9 mouse cellular contexts compared by ENCODE assay signal in genomic region chr14:49783866-49784265, GRCm38 (mm10). TPM values are rescaled to one million over a fixed set of nuclear protein-coding genes. Genes with fewer than 3 reads are reported as not detected.
DNase-seq lines count a peak whose midpoint lies in the region; ATAC-seq lines count a peak whose summit lies in the region.
"Had no signal": no experiment of that assay in that cellular context is flagged by ENCODE, and none has a peak within 500 bp of the region (broad histone marks: within the 10 kb centered on the region; RNA-seq: fewer than 3 reads in every experiment).

No protein-coding gene starts in this region.

- H3K27ac ChIP-seq in kidney, embryonic 16.5 days (ENCODE audit: low read length), result no peak overlapping the region
- H3K27ac ChIP-seq in forebrain, embryonic 13.5 days, result no peak overlapping the region
- H3K27ac ChIP-seq in intestine, embryonic 16.5 days (ENCODE audit: low read length), result no peak overlapping the region
- no peak overlapping the region for H3K27ac ChIP-seq in neural tube, embryonic 15.5 days (replicated peaks)

- no peak for DNase-seq in kidney, adult 9 months
- no peak for DNase-seq in frontal cortex, postnatal 36 days (ENCODE audit: low spot score in 2 of 2)
- no peak for DNase-seq in left cerebral cortex, adult 11 months (ENCODE audit: low spot score)
- DNase-seq: thymus, postnatal 14 days had no signal

- H3K9me3 ChIP-seq in kidney, embryonic 16.5 days (ENCODE audit: low read length), result no peaks in the 10 kb centered on the region
- no peaks in the 10 kb centered on the region for H3K9me3 ChIP-seq in forebrain, embryonic 13.5 days (replicated peaks)
- no peaks in the 10 kb centered on the region for H3K9me3 ChIP-seq in intestine, embryonic 16.5 days (ENCODE audit: control insufficient read depth, low read length)
- H3K9me3 ChIP-seq in neural tube, embryonic 15.5 days (replicated peaks), result no peaks in the 10 kb centered on the region
- H3K9me3 ChIP-seq: G1E had no signal

- ATAC-seq in kidney, embryonic 16.5 days (ENCODE audit: low FRiP score, low TSS enrichment), result no peak
- ATAC-seq in forebrain, embryonic 13.5 days, result no peak
- no peak for ATAC-seq in intestine, embryonic 16.5 days
- ATAC-seq in neural tube, embryonic 15.5 days (ENCODE audit: low FRiP score), result no peak

- H3K4me2 ChIP-seq in kidney, embryonic 16.5 days (replicated peaks; ENCODE audit: low read depth, low read length), result peak overlapping the region; percentile 77; the same call in 1 of the 2 replicates
- peak overlapping the region; percentile 69 for H3K4me2 ChIP-seq in forebrain, embryonic 13.5 days
- peak overlapping the region; percentile 75; the same call in 1 of the 2 replicates for H3K4me2 ChIP-seq in intestine, embryonic 16.5 days (ENCODE audit: low read depth, low read length)
- H3K4me2 ChIP-seq in neural tube, embryonic 15.5 days, result peak overlapping the region; percentile 88

- H3K4me3 ChIP-seq in kidney, embryonic 16.5 days (ENCODE audit: low read length), result no peak overlapping the region
- H3K4me3 ChIP-seq in forebrain, embryonic 13.5 days, result peak overlapping the region; percentile 67; the same call in 1 of the 2 replicates
- H3K4me3 ChIP-seq in intestine, embryonic 16.5 days (ENCODE audit: low read length), result no peak overlapping the region
- H3K4me3 ChIP-seq in neural tube, embryonic 15.5 days (replicated peaks), result no peak overlapping the region

- WGBS in kidney, embryonic 16.5 days, result 81% methylated on average over 4 of the region's 4 CpGs
- 80% methylated on average over 4 of the region's 4 CpGs for WGBS in forebrain, embryonic 13.5 days
- WGBS in intestine, embryonic 16.5 days, result 82% methylated on average over 4 of the region's 4 CpGs
- 83% methylated on average over 4 of the region's 4 CpGs for WGBS in neural tube, embryonic 15.5 days

- H3K36me3 ChIP-seq in kidney, embryonic 16.5 days (ENCODE audit: insufficient read depth, low read length), result no peaks in the 10 kb centered on the region
- H3K36me3 ChIP-seq in forebrain, embryonic 13.5 days (ENCODE audit: poor library complexity, severe bottlenecking), result no peaks in the 10 kb centered on the region
- H3K36me3 ChIP-seq in intestine, embryonic 16.5 days (ENCODE audit: control insufficient read depth, insufficient read depth, low read length), result no peaks in the 10 kb centered on the region
- H3K36me3 ChIP-seq in neural tube, embryonic 15.5 days, result no peaks in the 10 kb centered on the region
- H3K36me3 ChIP-seq: G1E had no signal

- H3K27me3 ChIP-seq in kidney, embryonic 16.5 days (ENCODE audit: insufficient read depth, low read length), result peaks cover 3% of the 10 kb centered on the region; the same call in 1 of the 2 replicates
- 0 out of 2 replicates have a peak, but pooled peaks cover 4% of the 10 kb centered on the region for H3K27me3 ChIP-seq in forebrain, embryonic 13.5 days
- no peaks in the 10 kb centered on the region for H3K27me3 ChIP-seq in intestine, embryonic 16.5 days (replicated peaks; ENCODE audit: control insufficient read depth, insufficient read depth, low read length)
- H3K27me3 ChIP-seq in neural tube, embryonic 15.5 days (replicated peaks), result no peaks in the 10 kb centered on the region

- 0 out of 2 replicates have a peak, but pooled peaks cover 5% of the 10 kb centered on the region for H3K4me1 ChIP-seq in kidney, embryonic 16.5 days (ENCODE audit: insufficient read depth, low read length)
- H3K4me1 ChIP-seq in forebrain, embryonic 13.5 days, result peaks cover 15% of the 10 kb centered on the region; the same call in 1 of the 2 replicates
- H3K4me1 ChIP-seq in intestine, embryonic 16.5 days (ENCODE audit: control insufficient read depth, insufficient read depth, low read length), result peaks cover 5% of the 10 kb centered on the region; the same call in 1 of the 2 replicates
- H3K4me1 ChIP-seq in neural tube, embryonic 15.5 days, result peaks cover 22% of the 10 kb centered on the region

- H3K9ac ChIP-seq in kidney, embryonic 16.5 days (replicated peaks; ENCODE audit: low read length), result no peak overlapping the region
- H3K9ac ChIP-seq in forebrain, embryonic 13.5 days, result no peak overlapping the region
- no peak overlapping the region for H3K9ac ChIP-seq in intestine, embryonic 16.5 days (ENCODE audit: low read depth, low read length)
- no peak overlapping the region for H3K9ac ChIP-seq in neural tube, embryonic 15.5 days (replicated peaks)

RNA-seq across cellular contexts. Expression of gene Armh4, which starts 0.7 kb away (rescaled TPM):
- 7.6 and 8.2 TPM in 2 replicates for polyA plus RNA-seq in kidney, embryonic 16.5 days (2015; fragmentation: Nextera tagmentation; extraction: Ambion mirVana)
- 12.2 and 14.7 TPM in 2 replicates for polyA plus RNA-seq in forebrain, embryonic 13.5 days (2015; fragmentation: Nextera tagmentation; extraction: Ambion mirVana)
- 13.3 and 14.6 TPM in 2 replicates for polyA plus RNA-seq in intestine, embryonic 16.5 days (2015; fragmentation: Nextera tagmentation; extraction: Ambion mirVana)
- polyA plus RNA-seq in neural tube, embryonic 15.5 days (2015; fragmentation: Nextera tagmentation; extraction: Ambion mirVana), result 22.9 and 25.8 TPM in 2 replicates
- polyA plus RNA-seq: G1E had no signal
